Mouse (Mus musculus): Measurements from ENCODE around the gene Camsap3. TPM values are rescaled to one million over a fixed set of nuclear protein-coding genes. Genes with fewer than 3 reads are reported as not detected.

The Camsap3 gene
- total and polyA plus RNA-seq, 3 experiments, result 0.36 to 0.51 TPM; not detected in 1

DNA sequence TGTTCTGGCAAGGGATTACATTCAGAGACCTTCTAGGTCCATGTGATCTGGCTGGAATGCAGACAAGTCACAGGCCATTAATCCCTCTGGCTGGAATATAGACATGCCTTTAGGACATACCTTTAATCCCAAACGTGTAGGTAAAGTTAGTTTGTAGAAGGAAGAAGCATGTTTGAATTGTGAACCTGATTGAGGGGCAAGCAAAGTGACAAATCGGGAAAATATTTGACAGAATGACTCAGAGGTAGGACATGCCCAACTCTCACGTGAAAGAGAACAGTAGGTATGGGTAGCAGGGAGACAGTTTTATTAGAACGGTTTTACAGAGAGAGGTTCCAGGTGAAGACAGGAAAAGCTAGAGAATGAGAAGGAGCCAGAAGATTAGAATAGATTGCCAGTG is 60.5 kb downstream of the Camsap3 start:
- dilution Hi-C loops (cut with MboI; ENCODE audit: extremely low pct_ligation_motif_present, extremely low pct_unique_long_range_greater_than_20kb, low sequenced_read_pairs), result no loop called here
- Histone ChIP-seq H3K4me2 (ENCODE audit: insufficient read depth, low read depth, poor library complexity, severe bottlenecking) (no peak overlapping the region), H3K27me3 (replicated peaks) (no peaks in the 10 kb centered on the region), H3K36me3 (replicated peaks in 1 of 2; ENCODE audit: control insufficient read depth in 1 of 2, insufficient read depth in 1 of 2, low read length in 1 of 2) (peaks cover 3 to 7% of the 10 kb centered on the region in 2 experiments), H3K4me3 (replicated peaks in 1 of 3; ENCODE audit: low read depth in 2 of 3, low read length in 2 of 3, poor library complexity in 1 of 3) (no peak overlapping the region), H3K27ac (ENCODE audit: insufficient read depth, low read depth) (no peak overlapping the region), H3K9me3 (replicated peaks; ENCODE audit: low read length) (no peaks in the 10 kb centered on the region), H3K9ac (ENCODE audit: insufficient read depth, low read depth) (no peak overlapping the region), H3K79me2 (replicated peaks; ENCODE audit: control insufficient read depth, extremely low read depth, insufficient read depth, poor library complexity, severe bottlenecking) (no peaks in the 10 kb centered on the region), H3K4me1 (ENCODE audit: control insufficient read depth in 1 of 2, insufficient read depth in 2 of 2) (peaks cover 0 to 13% of the 10 kb centered on the region in 2 experiments; a peak in 2 of 4 replicates)
- in situ Hi-C loops (cut with MboI; ENCODE audit: low pct_ligation_motif_present, low pct_unique_long_range_greater_than_20kb, low sequenced_read_pairs), result no loop called here
- TF ChIP-seq CTCF (conservative IDR thresholded peaks at IDR 0.05 in 1 of 2, IDR thresholded peaks at IDR 0.05 in 1 of 2; ENCODE audit: low read depth in 2 of 2, low read length in 2 of 2), result no peak
- no peak for TF ChIP-seq CHD2 (IDR thresholded peaks at IDR 0.05; ENCODE audit: low read length)
- TF ChIP-seq ZC3H11A (IDR thresholded peaks at IDR 0.05; ENCODE audit: low read depth, low read length), result no peak
- TF ChIP-seq USF2 (conservative IDR thresholded peaks at IDR 0.05; ENCODE audit: low read depth, low read length), result no peak
- no peak for TF ChIP-seq HCFC1 (IDR thresholded peaks at IDR 0.05; ENCODE audit: low read depth, low read length)
- TF ChIP-seq SIN3A (IDR thresholded peaks at IDR 0.05; ENCODE audit: low read length), result no peak
- no peak for TF ChIP-seq ZMIZ1 (IDR thresholded peaks at IDR 0.05; ENCODE audit: low read depth, low read length)
- no peak for TF ChIP-seq EP300 (IDR thresholded peaks at IDR 0.05; ENCODE audit: low read length)
- no peak for TF ChIP-seq MEF2A (IDR thresholded peaks at IDR 0.05; ENCODE audit: borderline replicate concordance, low read depth, low read length)
- no peak for TF ChIP-seq MYC (IDR thresholded peaks at IDR 0.05; ENCODE audit: low read depth, low read length)
- no peak for TF ChIP-seq MAZ (IDR thresholded peaks at IDR 0.05; ENCODE audit: low read depth, low read length)
- no peak for TF ChIP-seq MAX (IDR thresholded peaks at IDR 0.05; ENCODE audit: low read length)
- TF ChIP-seq POLR2AphosphoS2 (IDR thresholded peaks at IDR 0.05; ENCODE audit: low read depth, low read length), result no peak
- no peak for TF ChIP-seq UBTF (IDR thresholded peaks at IDR 0.05; ENCODE audit: low read depth, low read length)
- TF ChIP-seq CHD1 (IDR thresholded peaks at IDR 0.05; ENCODE audit: low read depth, low read length), result no peak
- no peak for TF ChIP-seq USF1 (IDR thresholded peaks at IDR 0.05; ENCODE audit: low read depth, low read length)
- no peak for TF ChIP-seq BHLHE40 (IDR thresholded peaks at IDR 0.05; ENCODE audit: low read depth, low read length)
- TF ChIP-seq NRF1 (IDR thresholded peaks at IDR 0.05; ENCODE audit: low read depth, low read length), result no peak
- no peak for TF ChIP-seq E2F4 (IDR thresholded peaks at IDR 0.05; ENCODE audit: insufficient replicate concordance, low read depth, low read length)
- no peak for DNase-seq (ENCODE audit: extremely low read depth)

DNA sequence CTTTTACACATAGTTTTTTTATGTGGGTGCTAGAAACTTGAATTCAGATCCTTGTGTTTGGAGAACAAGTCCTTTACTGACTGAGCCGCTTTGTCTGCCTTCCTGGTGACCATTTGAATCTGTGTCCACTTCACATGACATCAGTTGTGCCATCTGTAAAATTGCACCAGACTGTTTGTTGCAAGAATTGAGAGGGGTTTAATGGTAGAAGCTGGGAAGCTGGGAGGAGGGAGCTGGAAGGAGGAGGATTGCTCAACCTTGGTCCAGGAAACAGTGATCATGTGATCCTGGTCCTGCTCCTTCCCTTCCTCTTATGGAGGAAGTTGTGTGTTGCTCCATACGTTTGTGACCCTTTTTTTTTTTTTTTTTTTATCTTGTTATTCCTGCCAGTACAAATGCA is 61.2 kb downstream of the Camsap3 start:
- Histone ChIP-seq H3K4me2 (ENCODE audit: insufficient read depth, low read depth, poor library complexity, severe bottlenecking) (no peak overlapping the region), H3K79me2 (replicated peaks; ENCODE audit: control insufficient read depth, extremely low read depth, insufficient read depth, poor library complexity, severe bottlenecking) (no peaks in the 10 kb centered on the region), H3K9me3 (replicated peaks; ENCODE audit: low read length) (no peaks in the 10 kb centered on the region), H3K9ac (ENCODE audit: insufficient read depth, low read depth) (no peak overlapping the region), H3K4me3 (replicated peaks in 1 of 3; ENCODE audit: low read depth in 2 of 3, low read length in 2 of 3, poor library complexity in 1 of 3) (no peak overlapping the region), H3K27ac (ENCODE audit: insufficient read depth, low read depth) (no peak overlapping the region), H3K4me1 (ENCODE audit: control insufficient read depth in 1 of 2, insufficient read depth in 2 of 2) (peaks cover 0 to 13% of the 10 kb centered on the region in 2 experiments; a peak in 2 of 4 replicates), H3K36me3 (replicated peaks in 1 of 2; ENCODE audit: control insufficient read depth in 1 of 2, insufficient read depth in 1 of 2, low read length in 1 of 2) (peaks cover 0 to under 1% of the 10 kb centered on the region in 2 experiments), H3K27me3 (replicated peaks) (no peaks in the 10 kb centered on the region)
- dilution Hi-C loops (cut with MboI; ENCODE audit: extremely low pct_ligation_motif_present, extremely low pct_unique_long_range_greater_than_20kb, low sequenced_read_pairs) (no loop called here), in situ Hi-C loops (cut with MboI; ENCODE audit: low pct_ligation_motif_present, low pct_unique_long_range_greater_than_20kb, low sequenced_read_pairs) (no loop called here)
- TF ChIP-seq RCOR1 (conservative IDR thresholded peaks at IDR 0.05; ENCODE audit: low read depth, low read length), result no peak
- no peak for TF ChIP-seq HCFC1 (IDR thresholded peaks at IDR 0.05; ENCODE audit: low read depth, low read length)
- no peak for TF ChIP-seq ZNF384 (IDR thresholded peaks at IDR 0.05; ENCODE audit: low read depth, low read length)
- no peak for TF ChIP-seq ZC3H11A (IDR thresholded peaks at IDR 0.05; ENCODE audit: low read depth, low read length)
- TF ChIP-seq MEF2A (IDR thresholded peaks at IDR 0.05; ENCODE audit: borderline replicate concordance, low read depth, low read length), result no peak
- no peak for TF ChIP-seq ZMIZ1 (IDR thresholded peaks at IDR 0.05; ENCODE audit: low read depth, low read length)
- TF ChIP-seq CHD2 (IDR thresholded peaks at IDR 0.05; ENCODE audit: low read length), result no peak
- no peak for TF ChIP-seq MAX (IDR thresholded peaks at IDR 0.05; ENCODE audit: low read length)
- TF ChIP-seq MYC (IDR thresholded peaks at IDR 0.05; ENCODE audit: low read depth, low read length), result no peak
- TF ChIP-seq NRF1 (IDR thresholded peaks at IDR 0.05; ENCODE audit: low read depth, low read length), result no peak
- no peak for TF ChIP-seq NELFE (IDR thresholded peaks at IDR 0.05; ENCODE audit: low read depth, low read length)
- TF ChIP-seq EP300 (IDR thresholded peaks at IDR 0.05; ENCODE audit: low read length), result no peak
- no peak for TF ChIP-seq POLR2AphosphoS2 (IDR thresholded peaks at IDR 0.05; ENCODE audit: low read depth, low read length)
- TF ChIP-seq JUN (IDR thresholded peaks at IDR 0.05; ENCODE audit: insufficient read depth, low read depth, low read length), result no peak
- no peak for TF ChIP-seq SIN3A (IDR thresholded peaks at IDR 0.05; ENCODE audit: low read length)
- TF ChIP-seq CTCF (conservative IDR thresholded peaks at IDR 0.05 in 1 of 2, IDR thresholded peaks at IDR 0.05 in 1 of 2; ENCODE audit: low read depth in 2 of 2, low read length in 2 of 2), result no peak
- no peak for TF ChIP-seq ZKSCAN1 (IDR thresholded peaks at IDR 0.05; ENCODE audit: borderline replicate concordance, low read depth, low read length)
- TF ChIP-seq RAD21 (IDR thresholded peaks at IDR 0.05; ENCODE audit: low read depth, low read length), result no peak
- TF ChIP-seq TBP (conservative IDR thresholded peaks at IDR 0.05; ENCODE audit: low read depth, low read length), result no peak
- TF ChIP-seq USF1 (IDR thresholded peaks at IDR 0.05; ENCODE audit: low read depth, low read length), result no peak
- no peak for DNase-seq (ENCODE audit: extremely low read depth)
